Mouse (Mus musculus) MEL (cell line): ENCODE measurements around the gene St6galnac3.

Source experiments
- CHD2 ChIP-seq: IDR thresholded peaks from 2 replicates; pipeline ENCODE4 v1.6.1; 2011; ENCODE audit warnings: low read length, improper control_type of control experiment
- EP300 ChIP-seq, 2 experiments: IDR thresholded peaks; 2 replicates each; pipeline ENCODE4 v1.6.1; 2011; ENCODE audit warnings: improper control_type of control experiment in 2 of 2, low read length in 2 of 2, low read depth in 1 of 2, mild to moderate bottlenecking in 1 of 2
- MEF2A ChIP-seq: IDR thresholded peaks from 2 replicates; pipeline ENCODE4 v1.6.1; 2014; ENCODE audit warnings: low read depth, mild to moderate bottlenecking, inconsistent platforms, low read length, improper control_type of control experiment; ENCODE audit not compliant: poor library complexity, insufficient replicate concordance, severe bottlenecking; ENCODE audit errors: extremely low read depth
- MXI1 ChIP-seq: IDR thresholded peaks from 2 replicates; pipeline ENCODE4 v1.6.1; 2011; ENCODE audit warnings: mild to moderate bottlenecking, low read depth, low read length, improper control_type of control experiment
- POLR2A ChIP-seq, 2 experiments: IDR thresholded peaks; 2 replicates each; pipeline ENCODE4 v1.6.1; 2011 to 2012; ENCODE audit warnings: low read length in 2 of 2, mild to moderate bottlenecking in 2 of 2, control low read depth in 1 of 2, improper control_type of control experiment in 1 of 2, low read depth in 1 of 2, moderate library complexity in 1 of 2; ENCODE audit not compliant: control insufficient read depth in 1 of 2, insufficient read depth in 1 of 2, poor library complexity in 1 of 2
- POLR2AphosphoS5 ChIP-seq: IDR thresholded peaks from 2 replicates; pipeline ENCODE4 v1.6.1; 2012; ENCODE audit warnings: low read depth, borderline replicate concordance, mild to moderate bottlenecking, inconsistent platforms, low read length, moderate library complexity, mixed read lengths
- SIN3A ChIP-seq: IDR thresholded peaks from 2 replicates; pipeline ENCODE4 v1.6.1; 2012; ENCODE audit warnings: low read length, improper control_type of control experiment, inconsistent platforms
- ZNF384 ChIP-seq: IDR thresholded peaks from 2 replicates; pipeline ENCODE4 v1.6.1; 2012; ENCODE audit warnings: low read depth, mild to moderate bottlenecking, inconsistent platforms, low read length, improper control_type of control experiment

DNA sequence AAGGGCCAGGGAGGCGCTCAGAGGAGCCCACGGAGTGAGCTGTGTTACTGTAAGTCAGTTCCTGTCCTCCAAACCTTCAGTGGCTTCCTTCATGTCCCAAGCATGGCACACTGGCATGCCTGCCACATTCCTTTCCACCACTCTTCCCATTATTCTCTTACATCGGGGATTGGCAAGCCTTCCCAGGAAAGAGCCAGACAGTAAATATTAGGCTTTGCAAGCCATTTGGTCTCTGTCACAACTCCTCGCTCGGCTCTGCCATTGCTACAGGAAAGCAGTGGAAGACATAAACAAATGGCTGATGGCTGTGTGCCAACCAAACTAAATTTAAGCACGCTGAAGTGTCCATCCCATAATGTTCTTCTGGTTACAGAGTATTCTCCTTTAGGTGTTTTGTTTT is 7.1 kb upstream of the St6galnac3 start:
- no peak for TF ChIP-seq ZNF384
- TF ChIP-seq CHD2, result no peak
- no peak for TF ChIP-seq MXI1
- TF ChIP-seq POLR2AphosphoS5, result no peak
- TF ChIP-seq POLR2A (IDR thresholded peaks at IDR 0.05; ENCODE audit: control insufficient read depth in 1 of 2, insufficient read depth in 1 of 2, low read depth in 1 of 2, low read length in 2 of 2, poor library complexity in 1 of 2), result no peak
- no peak for TF ChIP-seq EP300 (IDR thresholded peaks at IDR 0.05; ENCODE audit: low read depth in 1 of 2, low read length in 2 of 2)
- TF ChIP-seq SIN3A, result no peak
- no peak for TF ChIP-seq MEF2A
